Mouse (Mus musculus) hindbrain, postnatal 0 days (tissue): ENCODE measurements around the gene Nrn1. TPM values are rescaled to one million over a fixed set of nuclear protein-coding genes. Genes with fewer than 3 reads are reported as not detected.

Source experiments
- ATAC-seq: fragments of 200-750 bp; cut with Nextera tagmentation; 2 replicates; pipeline ENCODE4 v1.8.0; 2017; ENCODE audit warnings: mild to moderate bottlenecking, moderate TSS enrichment, moderate library complexity
- DNase-seq: peaks from one replicate; pipeline ENCODE4 v3.0.0-alpha.2; 2015; ENCODE audit warnings: low spot score
- H3K27ac ChIP-seq: fragments of 300-500 bp; sonication (generic); 2 replicates; pipeline ENCODE4 v1.5.1; 2014; ENCODE audit warnings: mild to moderate bottlenecking
- H3K27me3 ChIP-seq: fragments of 300-500 bp; sonication (generic); 2 replicates; pipeline ENCODE4 v1.6.1; 2014; ENCODE audit warnings: low read length, mixed read lengths; ENCODE audit not compliant: insufficient read depth
- H3K36me3 ChIP-seq: fragments of 300-500 bp; sonication (generic); 2 replicates; pipeline ENCODE4 v1.6.1; 2014; ENCODE audit warnings: low read length, mixed read lengths; ENCODE audit not compliant: insufficient read depth
- H3K4me1 ChIP-seq: fragments of 300-500 bp; sonication (generic); 2 replicates; pipeline ENCODE4 v1.6.1; 2014; ENCODE audit warnings: antibody characterized with exemption, low read length, mixed read lengths; ENCODE audit not compliant: insufficient read depth
- H3K4me2 ChIP-seq: fragments of 300-500 bp; sonication (generic); 2 replicates; pipeline ENCODE4 v1.6.1; 2014; ENCODE audit warnings: low read depth, mild to moderate bottlenecking, low read length, moderate library complexity, mixed read lengths
- H3K4me3 ChIP-seq: fragments of 300-500 bp; sonication (generic); 2 replicates; pipeline ENCODE4 v1.5.1; 2014; ENCODE audit warnings: low read length
- H3K9ac ChIP-seq: fragments of 300-500 bp; sonication (generic); replicated peaks from 2 replicates; pipeline ENCODE4 v1.6.1; 2014; ENCODE audit warnings: mild to moderate bottlenecking, low read length, moderate library complexity, mixed read lengths
- H3K9me3 ChIP-seq: fragments of 300-500 bp; sonication (generic); 2 replicates; pipeline ENCODE4 v1.6.1; 2016; ENCODE audit warnings: low read length, mixed read lengths
- CTCF ChIP-seq: IDR thresholded peaks from 2 replicates; pipeline ENCODE4 v1.5.1; 2016; ENCODE audit warnings: antibody characterized with exemption, control low read depth, low read depth
- WGBS: fragments of 180-500 bp; shearing (Covaris S2); extraction: QIAGEN DNeasy Blood & Tissue Kit; methylation state at CpG from one replicate; pipeline ENCODE4 v1.1.7; 2014; 5-methylcytosine and 5-hydroxymethylcytosine counted together
- polyA plus RNA-seq: library from polyadenylated mRNA; unstranded; fragments of >200 nt; fragmentation: Nextera tagmentation; extraction: Ambion mirVana; gene quantifications from 2 replicates; pipeline ENCODE4 v1.2.1, GENCODE M21; 2015
- total RNA-seq: library from RNA; depleted of rRNA; stranded (reverse); fragments of >200 nt; gene quantifications from 2 replicates; pipeline ENCODE4 v1.2.3, GENCODE M21; 2014

Nrn1 gene
- total and polyA plus RNA-seq, 2 experiments from 2014 or later, result 73.8 to 125 TPM

GRCm38 (mm10) chr13:36730341-36730761 is 4.6 kb downstream of the Nrn1 start:
- Histone ChIP-seq H3K27me3 (peaks cover 26% of the 10 kb centered on the region), H3K36me3 (no peaks in the 10 kb centered on the region), H3K27ac (peak overlapping the region; percentile 78), H3K4me2 (peak overlapping the region; percentile 59), H3K4me1 (0 out of 2 replicates have a peak, but pooled peaks cover under 1% of the 10 kb centered on the region), H3K9me3 (no peaks in the 10 kb centered on the region), H3K4me3 (peak overlapping the region; percentile 47), H3K9ac (peak overlapping the region; percentile 62)
- 5% methylated on average over 14 of the region's 14 CpGs for WGBS
- no peak for TF ChIP-seq CTCF
- DNase-seq (peak; percentile 25), ATAC-seq (no peak)

GRCm38 (mm10) chr13:36729731-36730340 is 5.1 kb downstream of the Nrn1 start:
- Histone ChIP-seq H3K27me3 (peaks cover 22% of the 10 kb centered on the region), H3K9me3 (no peaks in the 10 kb centered on the region), H3K9ac (peak overlapping the region; percentile 62), H3K27ac (peak overlapping the region; percentile 78), H3K36me3 (no peaks in the 10 kb centered on the region), H3K4me1 (0 out of 2 replicates have a peak, but pooled peaks cover 5% of the 10 kb centered on the region), H3K4me2 (peak overlapping the region; percentile 59), H3K4me3 (peak overlapping the region; percentile 47)
- WGBS, result 4% methylated on average over 13 of the region's 13 CpGs
- DNase-seq (peak; percentile 15), ATAC-seq (0 out of 2 replicates have a peak, but pooled peaks have one; percentile 6)
- no peak for TF ChIP-seq CTCF

- Histone ChIP-seq H3K4me1 (0 out of 2 replicates have a peak, but pooled peaks cover 8% of the 10 kb centered on the region), H3K4me2 (peak overlapping the region; percentile 59), H3K27me3 (peaks cover 22% of the 10 kb centered on the region), H3K9me3 (no peaks in the 10 kb centered on the region), H3K36me3 (no peaks in the 10 kb centered on the region), H3K27ac (peak overlapping the region; percentile 78; the same call in 1 of the 2 replicates), H3K4me3 (peak overlapping the region; percentile 47), H3K9ac (peak overlapping the region; percentile 13; the same call in 1 of the 2 replicates)
- TF ChIP-seq CTCF, result no peak
- DNase-seq (no peak), ATAC-seq (no peak)
- 11% methylated on average over 5 of the region's 5 CpGs for WGBS
These were observed 6.4 kb downstream of the Nrn1 start for GRCm38 (mm10) chr13:36728509-36728908.

- H3K27ac ChIP-seq, result peak overlapping the region; percentile 78
- H3K27me3 ChIP-seq, result peaks cover 27% of the 10 kb centered on the region
- H3K4me2 ChIP-seq, result peak overlapping the region; percentile 59
- H3K4me1 ChIP-seq, result 0 out of 2 replicates have a peak, but pooled peaks cover 8% of the 10 kb centered on the region
- H3K4me3 ChIP-seq, result peak overlapping the region; percentile 47
- peak overlapping the region; percentile 40; the same call in 1 of the 2 replicates for H3K9ac ChIP-seq
- no peaks in the 10 kb centered on the region for H3K36me3 ChIP-seq
- DNase-seq (peak; percentile 36), ATAC-seq (no peak)
- H3K9me3 ChIP-seq, result no peaks in the 10 kb centered on the region
- WGBS, result under 1% methylated on average over 22 of the region's 23 CpGs
- TF ChIP-seq CTCF, result no peak
These were observed 7.0 kb downstream of the Nrn1 start for GRCm38 (mm10) chr13:36727779-36728470.

GRCm38 (mm10) chr13:36726951-36727778 is 7.8 kb downstream of the Nrn1 start:
- WGBS, result 0% methylated on average over 34 of the region's 34 CpGs
- no peak for TF ChIP-seq CTCF
- H3K36me3 ChIP-seq, result no peaks in the 10 kb centered on the region
- ATAC-seq, result peak; percentile 58
- 0 out of 2 replicates have a peak, but pooled peaks cover 8% of the 10 kb centered on the region for H3K4me1 ChIP-seq
- H3K27ac ChIP-seq, result peak overlapping the region; percentile 78
- H3K4me2 ChIP-seq, result peak overlapping the region; percentile 59
- peaks cover 34% of the 10 kb centered on the region for H3K27me3 ChIP-seq
- no peaks in the 10 kb centered on the region for H3K9me3 ChIP-seq
- peak overlapping the region; percentile 40 for H3K9ac ChIP-seq
- peak overlapping the region; percentile 22 for H3K4me3 ChIP-seq
- peak; percentile 86 for DNase-seq

DNA sequence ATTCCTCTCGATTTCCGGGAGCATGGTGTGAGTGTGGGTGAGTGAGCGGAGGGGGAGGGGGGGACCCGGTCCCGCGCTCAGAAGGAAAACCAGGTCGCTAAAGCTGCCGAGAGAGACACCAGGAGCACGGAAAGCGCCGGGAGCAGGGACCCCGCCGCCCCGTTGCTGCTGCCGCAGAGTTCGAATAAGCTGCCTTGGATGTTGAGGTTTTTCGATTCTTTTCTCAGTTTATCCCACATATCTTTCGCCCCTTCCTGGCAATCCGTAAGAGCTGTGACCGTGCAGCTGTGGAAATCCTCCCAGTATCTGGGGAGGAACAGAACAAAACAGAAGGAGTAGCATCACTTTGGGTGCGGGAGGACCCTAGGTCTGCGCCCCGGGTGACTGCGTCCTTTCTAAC is 8.4 kb downstream of the Nrn1 start:
- DNase-seq, result peak; percentile 53
- Histone ChIP-seq H3K4me3 (peak overlapping the region; percentile 22), H3K36me3 (no peaks in the 10 kb centered on the region), H3K27ac (peak overlapping the region; percentile 78), H3K4me2 (peak overlapping the region; percentile 59), H3K9me3 (no peaks in the 10 kb centered on the region), H3K9ac (peak overlapping the region; percentile 40), H3K27me3 (peaks cover 34% of the 10 kb centered on the region), H3K4me1 (0 out of 2 replicates have a peak, but pooled peaks cover 8% of the 10 kb centered on the region)
- under 1% methylated on average over 24 of the region's 24 CpGs for WGBS
- 0 out of 2 replicates have a peak, but pooled peaks have one; percentile 0 for ATAC-seq
- no peak for TF ChIP-seq CTCF
